In the genomic region with DNA sequence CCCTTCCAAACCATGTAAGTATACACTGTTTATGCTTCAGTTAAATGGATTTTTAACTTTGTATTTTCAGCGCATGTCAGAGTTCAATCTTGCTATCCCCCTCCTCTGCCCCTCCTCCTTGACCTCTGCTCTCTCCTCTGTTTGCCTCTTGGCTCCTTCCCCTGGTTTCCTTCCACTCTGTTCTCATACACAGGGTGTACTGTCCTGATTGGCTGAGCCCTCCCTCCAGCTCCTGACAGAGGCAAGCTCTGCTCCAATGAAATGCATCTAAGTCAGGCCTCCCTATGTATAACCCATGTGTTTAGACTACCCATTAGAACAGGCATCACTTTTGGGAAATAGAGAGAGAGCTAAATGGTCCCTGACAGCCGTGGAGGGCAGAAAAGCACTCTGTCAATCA, we compare ENCODE assay signal across 18 mouse cellular contexts.
DNase-seq lines count a peak whose midpoint lies in the region; ATAC-seq and TF ChIP-seq lines count a peak whose summit lies in the region.
"Had no signal": no experiment of that assay in that cellular context is flagged by ENCODE, and none has a peak within 500 bp of the region (broad histone marks: within the 10 kb centered on the region; RNA-seq: fewer than 3 reads in every experiment).

No protein-coding gene starts in this region.

- no peak overlapping the region for H3K27ac ChIP-seq in hindbrain, embryonic 11.5 days (ENCODE audit: low read depth, low read length)
- H3K27ac ChIP-seq in hindbrain, embryonic 10.5 days, result no peak overlapping the region
- H3K27ac ChIP-seq in lung, embryonic 16.5 days (ENCODE audit: low read length), result no peak overlapping the region
- no peak overlapping the region for H3K27ac ChIP-seq in embryonic facial prominence, embryonic 11.5 days (replicated peaks; ENCODE audit: low read depth, low read length)
- no peak overlapping the region for H3K27ac ChIP-seq in hindbrain, postnatal 0 days
- H3K27ac ChIP-seq: embryonic facial prominence, embryonic 13.5 days; forebrain, embryonic 12.5 days; kidney, postnatal 0 days; liver, embryonic 14.5 days; macrophage had no signal

- no peak overlapping the region for H3K9ac ChIP-seq in hindbrain, embryonic 11.5 days (ENCODE audit: low read depth, low read length)
- H3K9ac ChIP-seq in lung, embryonic 16.5 days (ENCODE audit: low read length), result no peak overlapping the region
- no peak overlapping the region for H3K9ac ChIP-seq in embryonic facial prominence, embryonic 11.5 days (replicated peaks; ENCODE audit: low read length)
- no peak overlapping the region for H3K9ac ChIP-seq in hindbrain, postnatal 0 days (replicated peaks; ENCODE audit: low read length)
- H3K9ac ChIP-seq: embryonic facial prominence, embryonic 13.5 days; forebrain, embryonic 12.5 days; liver, embryonic 14.5 days had no signal

- no peak overlapping the region for H3K4me2 ChIP-seq in hindbrain, embryonic 11.5 days (replicated peaks; ENCODE audit: low read depth, low read length)
- H3K4me2 ChIP-seq in lung, embryonic 16.5 days (ENCODE audit: low read depth, low read length), result no peak overlapping the region
- H3K4me2 ChIP-seq in embryonic facial prominence, embryonic 11.5 days (ENCODE audit: low read depth, low read length), result no peak overlapping the region
- no peak overlapping the region for H3K4me2 ChIP-seq in hindbrain, postnatal 0 days (ENCODE audit: low read depth, low read length)
- H3K4me2 ChIP-seq: embryonic facial prominence, embryonic 13.5 days; forebrain, embryonic 12.5 days had no signal

- no peaks in the 10 kb centered on the region for H3K4me1 ChIP-seq in hindbrain, embryonic 11.5 days (replicated peaks; ENCODE audit: control insufficient read depth, insufficient read depth, low read length)
- peaks cover 6% of the 10 kb centered on the region; the same call in 1 of the 2 replicates for H3K4me1 ChIP-seq in hindbrain, embryonic 10.5 days (replicated peaks)
- H3K4me1 ChIP-seq in lung, embryonic 16.5 days (replicated peaks; ENCODE audit: control insufficient read depth, insufficient read depth, low read length), result no peaks in the 10 kb centered on the region
- no peaks in the 10 kb centered on the region for H3K4me1 ChIP-seq in embryonic facial prominence, embryonic 11.5 days (ENCODE audit: control insufficient read depth, insufficient read depth, low read length)
- H3K4me1 ChIP-seq in hindbrain, postnatal 0 days (ENCODE audit: insufficient read depth, low read length), result no peaks in the 10 kb centered on the region

- peak; percentile 74 for ATAC-seq in hindbrain, embryonic 11.5 days (ENCODE audit: low FRiP score)
- ATAC-seq in lung, embryonic 16.5 days (ENCODE audit: low read depth), result peak; percentile 47; the same call in 1 of the 2 replicates
- ATAC-seq in embryonic facial prominence, embryonic 11.5 days (replicated peaks; ENCODE audit: insufficient number of reproducible peaks, low FRiP score, low TSS enrichment, low read depth), result peak; percentile 84
- ATAC-seq in hindbrain, postnatal 0 days, result peak; percentile 45; the same call in 1 of the 2 replicates
- ATAC-seq: inflammation-experienced regulatory T-cells, adult 6 months; Patski had no signal

- no peaks in the 10 kb centered on the region for H3K36me3 ChIP-seq in hindbrain, embryonic 11.5 days (ENCODE audit: control insufficient read depth, insufficient read depth, low read length)
- no peaks in the 10 kb centered on the region for H3K36me3 ChIP-seq in hindbrain, embryonic 10.5 days
- H3K36me3 ChIP-seq in lung, embryonic 16.5 days (ENCODE audit: control insufficient read depth, insufficient read depth, low read length), result no peaks in the 10 kb centered on the region
- H3K36me3 ChIP-seq in embryonic facial prominence, embryonic 11.5 days (replicated peaks; ENCODE audit: control insufficient read depth, insufficient read depth, low read depth, low read length), result no peaks in the 10 kb centered on the region
- H3K36me3 ChIP-seq in hindbrain, postnatal 0 days (ENCODE audit: insufficient read depth, low read length), result no peaks in the 10 kb centered on the region
- H3K36me3 ChIP-seq: embryonic facial prominence, embryonic 13.5 days; forebrain, embryonic 12.5 days had no signal

- DNase-seq in hindbrain, embryonic 11.5 days (ENCODE audit: low spot score), result no peak
- DNase-seq in hindbrain, embryonic 10.5 days (ENCODE audit: low spot score), result no peak
- DNase-seq in lung, postnatal 36 days, result no peak
- DNase-seq in embryonic facial prominence, embryonic 11.5 days (ENCODE audit: low spot score), result no peak
- no peak for DNase-seq in hindbrain, postnatal 0 days (ENCODE audit: low spot score)
- no peak for DNase-seq in frontal cortex, postnatal 14 days (ENCODE audit: low spot score in 2 of 2)
- DNase-seq in layer of hippocampus, adult 11-12 months (ENCODE audit: low spot score), result no peak
- DNase-seq: B cell, adult 2 months; cerebellum, postnatal 14 days; heart, adult 18-20 months had no signal

- no peaks in the 10 kb centered on the region for H3K27me3 ChIP-seq in hindbrain, embryonic 11.5 days (ENCODE audit: control insufficient read depth, insufficient read depth, low read length)
- H3K27me3 ChIP-seq in hindbrain, embryonic 10.5 days (ENCODE audit: insufficient read depth, poor library complexity, severe bottlenecking), result no peaks in the 10 kb centered on the region; the same call in 1 of the 2 replicates
- no peaks in the 10 kb centered on the region; the same call in 1 of the 2 replicates for H3K27me3 ChIP-seq in lung, embryonic 16.5 days (ENCODE audit: control insufficient read depth, insufficient read depth, low read depth, low read length)
- H3K27me3 ChIP-seq in embryonic facial prominence, embryonic 11.5 days (ENCODE audit: control insufficient read depth, insufficient read depth, low read length), result no peaks in the 10 kb centered on the region
- H3K27me3 ChIP-seq in hindbrain, postnatal 0 days (ENCODE audit: insufficient read depth, low read length), result no peaks in the 10 kb centered on the region
- H3K27me3 ChIP-seq: embryonic facial prominence, embryonic 13.5 days; forebrain, embryonic 12.5 days; Patski had no signal

- no peak for TF ChIP-seq CTCF in hindbrain, postnatal 0 days (IDR thresholded peaks at IDR 0.05; ENCODE audit: low read depth)

- no peak overlapping the region for H3K4me3 ChIP-seq in hindbrain, embryonic 11.5 days (ENCODE audit: low read depth, low read length)
- H3K4me3 ChIP-seq in hindbrain, embryonic 10.5 days, result no peak overlapping the region
- no peak overlapping the region for H3K4me3 ChIP-seq in lung, embryonic 16.5 days (ENCODE audit: low read length)
- no peak overlapping the region for H3K4me3 ChIP-seq in embryonic facial prominence, embryonic 11.5 days (ENCODE audit: low read depth, low read length)
- no peak overlapping the region for H3K4me3 ChIP-seq in hindbrain, postnatal 0 days (ENCODE audit: low read length)
- H3K4me3 ChIP-seq: embryonic facial prominence, embryonic 13.5 days; forebrain, embryonic 12.5 days had no signal

- WGBS in hindbrain, embryonic 11.5 days, result 60% methylated on average over 2 of the region's 2 CpGs
- WGBS in hindbrain, embryonic 10.5 days, result 61% methylated on average over 2 of the region's 2 CpGs
- WGBS in lung, embryonic 16.5 days, result 23% methylated on average over 2 of the region's 2 CpGs
- WGBS in embryonic facial prominence, embryonic 11.5 days, result 43% methylated on average over 2 of the region's 2 CpGs
- 57% methylated on average over 2 of the region's 2 CpGs for WGBS in hindbrain, postnatal 0 days

- no peaks in the 10 kb centered on the region for H3K9me3 ChIP-seq in hindbrain, embryonic 11.5 days (ENCODE audit: control insufficient read depth, low read length)
- no peaks in the 10 kb centered on the region for H3K9me3 ChIP-seq in hindbrain, embryonic 10.5 days
- H3K9me3 ChIP-seq in lung, embryonic 16.5 days (ENCODE audit: control insufficient read depth, low read length), result no peaks in the 10 kb centered on the region
- no peaks in the 10 kb centered on the region for H3K9me3 ChIP-seq in embryonic facial prominence, embryonic 11.5 days (replicated peaks; ENCODE audit: control insufficient read depth, low read length)
- no peaks in the 10 kb centered on the region for H3K9me3 ChIP-seq in hindbrain, postnatal 0 days (ENCODE audit: low read length)
- H3K9me3 ChIP-seq: embryonic facial prominence, embryonic 13.5 days; forebrain, embryonic 12.5 days had no signal
